Mouse (Mus musculus): Measurements from ENCODE around the gene Mtmr14. TPM values are rescaled to one million over a fixed set of nuclear protein-coding genes. Genes with fewer than 3 reads are reported as not detected.
A peak's percentile ranks its signal among the peaks of the same experiment; 100 is the strongest.

The Mtmr14 gene
- polyA plus RNA-seq (2012; rRNA removed): 80.0 and 82.9 TPM in 2 replicates

GRCm38 (mm10) chr6:113237542-113238270 is at the start of gene Mtmr14:
Mtmr14 (plus strand) TSS chr6:113237843.
- no peaks in the 10 kb centered on the region for H3K27me3 ChIP-seq (ENCODE audit: control insufficient read depth, insufficient read depth, low read length)
- peak; percentile 100 for DNase-seq
- H3K4me1 ChIP-seq (replicated peaks; ENCODE audit: control insufficient read depth, insufficient read depth, low read length): peaks cover 6% of the 10 kb centered on the region
- H3K36me3 ChIP-seq (ENCODE audit: control insufficient read depth, insufficient read depth, low read length): peaks cover 9% of the 10 kb centered on the region
- peak within 1 kb of the TSS; percentile 32; the same call in 1 of the 2 replicates for H3K27ac ChIP-seq (ENCODE audit: control insufficient read depth, insufficient read depth, low read length)
- TF ChIP-seq POLR2A (IDR thresholded peaks at IDR 0.05; ENCODE audit: control insufficient read depth, extremely low read depth, insufficient read depth, low read length, poor library complexity) (peak; percentile 78; the same call in 1 of the 2 replicates), CTCF (IDR thresholded peaks at IDR 0.05; ENCODE audit: borderline replicate concordance, control insufficient read depth, extremely low read depth, insufficient read depth, low read length, poor library complexity) (peak; percentile 62)
- H3K4me3 ChIP-seq (ENCODE audit: control insufficient read depth, insufficient read depth, low read length): peak within 1 kb of the TSS; percentile 94
- WGBS: 1% methylated on average over 55 of the region's 55 CpGs

GRCm38 (mm10) chr6:113193765-113194460 is 43.7 kb upstream of the Mtmr14 start:
- peaks cover 8% of the 10 kb centered on the region; the same call in 1 of the 2 replicates for H3K27me3 ChIP-seq (ENCODE audit: control insufficient read depth, insufficient read depth, low read length)
- H3K4me1 ChIP-seq (replicated peaks; ENCODE audit: control insufficient read depth, insufficient read depth, low read length): no peaks in the 10 kb centered on the region
- H3K27ac ChIP-seq (ENCODE audit: control insufficient read depth, insufficient read depth, low read length): no peak overlapping the region
- no peaks in the 10 kb centered on the region for H3K36me3 ChIP-seq (ENCODE audit: control insufficient read depth, insufficient read depth, low read length)
- DNase-seq: no peak
- 10% methylated on average over 46 of the region's 46 CpGs for WGBS
- TF ChIP-seq CTCF (IDR thresholded peaks at IDR 0.05; ENCODE audit: borderline replicate concordance, control insufficient read depth, extremely low read depth, insufficient read depth, low read length, poor library complexity): no peak
- no peak for TF ChIP-seq POLR2A (IDR thresholded peaks at IDR 0.05; ENCODE audit: control insufficient read depth, extremely low read depth, insufficient read depth, low read length, poor library complexity)
- no peak overlapping the region for H3K4me3 ChIP-seq (ENCODE audit: control insufficient read depth, insufficient read depth, low read length)

- WGBS: 17% methylated on average over 5 of the region's 5 CpGs
- Histone ChIP-seq H3K27me3 (ENCODE audit: control insufficient read depth, insufficient read depth, low read length) (peaks cover 8% of the 10 kb centered on the region; the same call in 1 of the 2 replicates), H3K4me1 (replicated peaks; ENCODE audit: control insufficient read depth, insufficient read depth, low read length) (no peaks in the 10 kb centered on the region), H3K4me3 (ENCODE audit: control insufficient read depth, insufficient read depth, low read length) (no peak overlapping the region), H3K36me3 (ENCODE audit: control insufficient read depth, insufficient read depth, low read length) (no peaks in the 10 kb centered on the region), H3K27ac (ENCODE audit: control insufficient read depth, insufficient read depth, low read length) (no peak overlapping the region)
- TF ChIP-seq POLR2A (IDR thresholded peaks at IDR 0.05; ENCODE audit: control insufficient read depth, extremely low read depth, insufficient read depth, low read length, poor library complexity) (no peak), CTCF (IDR thresholded peaks at IDR 0.05; ENCODE audit: borderline replicate concordance, control insufficient read depth, extremely low read depth, insufficient read depth, low read length, poor library complexity) (no peak)
- DNase-seq: no peak
Measured at GRCm38 (mm10) chr6:113194517-113194840, 43.2 kb upstream of the Mtmr14 start.

GRCm38 (mm10) chr6:113194841-113195595 is 42.6 kb upstream of the Mtmr14 start, which contains the start of gene Lhfpl4:
Lhfpl4 (minus strand) TSS chr6:113195384.
- H3K27ac ChIP-seq (ENCODE audit: control insufficient read depth, insufficient read depth, low read length): no peak within 1 kb of the TSS
- TF ChIP-seq POLR2A (IDR thresholded peaks at IDR 0.05; ENCODE audit: control insufficient read depth, extremely low read depth, insufficient read depth, low read length, poor library complexity) (no peak), CTCF (IDR thresholded peaks at IDR 0.05; ENCODE audit: borderline replicate concordance, control insufficient read depth, extremely low read depth, insufficient read depth, low read length, poor library complexity) (no peak)
- peaks cover 8% of the 10 kb centered on the region; the same call in 1 of the 2 replicates for H3K27me3 ChIP-seq (ENCODE audit: control insufficient read depth, insufficient read depth, low read length)
- no peak for DNase-seq
- H3K4me3 ChIP-seq (ENCODE audit: control insufficient read depth, insufficient read depth, low read length): no peak within 1 kb of the TSS
- 5% methylated on average over 55 of the region's 66 CpGs for WGBS
- H3K4me1 ChIP-seq (replicated peaks; ENCODE audit: control insufficient read depth, insufficient read depth, low read length): no peaks in the 10 kb centered on the region
- no peaks in the 10 kb centered on the region for H3K36me3 ChIP-seq (ENCODE audit: control insufficient read depth, insufficient read depth, low read length)

- H3K4me1 ChIP-seq (replicated peaks; ENCODE audit: control insufficient read depth, insufficient read depth, low read length): no peaks in the 10 kb centered on the region
- H3K36me3 ChIP-seq (ENCODE audit: control insufficient read depth, insufficient read depth, low read length): no peaks in the 10 kb centered on the region
- H3K27ac ChIP-seq (ENCODE audit: control insufficient read depth, insufficient read depth, low read length): no peak overlapping the region
- peaks cover 8% of the 10 kb centered on the region; the same call in 1 of the 2 replicates for H3K27me3 ChIP-seq (ENCODE audit: control insufficient read depth, insufficient read depth, low read length)
- H3K4me3 ChIP-seq (ENCODE audit: control insufficient read depth, insufficient read depth, low read length): no peak overlapping the region
- WGBS: 31% methylated on average over 9 of the region's 9 CpGs
- no peak for DNase-seq
- TF ChIP-seq CTCF (IDR thresholded peaks at IDR 0.05; ENCODE audit: borderline replicate concordance, control insufficient read depth, extremely low read depth, insufficient read depth, low read length, poor library complexity) (no peak), POLR2A (IDR thresholded peaks at IDR 0.05; ENCODE audit: control insufficient read depth, extremely low read depth, insufficient read depth, low read length, poor library complexity) (no peak)
Measured at GRCm38 (mm10) chr6:113195596-113195992, 42.0 kb upstream of the Mtmr14 start.

GRCm38 (mm10) chr6:113216280-113216679 is 21.4 kb upstream of the Mtmr14 start:
- TF ChIP-seq POLR2A (IDR thresholded peaks at IDR 0.05; ENCODE audit: control insufficient read depth, extremely low read depth, insufficient read depth, low read length, poor library complexity) (no peak), CTCF (IDR thresholded peaks at IDR 0.05; ENCODE audit: borderline replicate concordance, control insufficient read depth, extremely low read depth, insufficient read depth, low read length, poor library complexity) (no peak)
- Histone ChIP-seq H3K4me3 (ENCODE audit: control insufficient read depth, insufficient read depth, low read length) (no peak overlapping the region), H3K27me3 (ENCODE audit: control insufficient read depth, insufficient read depth, low read length) (no peaks in the 10 kb centered on the region), H3K27ac (ENCODE audit: control insufficient read depth, insufficient read depth, low read length) (no peak overlapping the region), H3K36me3 (ENCODE audit: control insufficient read depth, insufficient read depth, low read length) (no peaks in the 10 kb centered on the region), H3K4me1 (replicated peaks; ENCODE audit: control insufficient read depth, insufficient read depth, low read length) (no peaks in the 10 kb centered on the region)
- 79% methylated on average over 2 of the region's 2 CpGs for WGBS
- DNase-seq: no peak

Measured in thymus, adult 2 months (tissue).